Mouse (Mus musculus) adrenal gland, postnatal 25 days (tissue): ENCODE measurements around the gene Sapcd2. TPM values are rescaled to one million over a fixed set of nuclear protein-coding genes. Genes with fewer than 3 reads are reported as not detected.
A peak's percentile ranks its signal among the peaks of the same experiment; 100 is the strongest.

Source experiments
- DNase-seq: peaks from one replicate; pipeline ENCODE4 v3.0.0; 2021; ENCODE audit warnings: mixed read lengths
- total RNA-seq: library from RNA; stranded (reverse); gene quantifications from 2 replicates; pipeline ENCODE4 v1.2.3, GENCODE M21; 2021

The Sapcd2 gene
- total RNA-seq, 1 experiment from 2014 or later, result 1.6 TPM

DNA sequence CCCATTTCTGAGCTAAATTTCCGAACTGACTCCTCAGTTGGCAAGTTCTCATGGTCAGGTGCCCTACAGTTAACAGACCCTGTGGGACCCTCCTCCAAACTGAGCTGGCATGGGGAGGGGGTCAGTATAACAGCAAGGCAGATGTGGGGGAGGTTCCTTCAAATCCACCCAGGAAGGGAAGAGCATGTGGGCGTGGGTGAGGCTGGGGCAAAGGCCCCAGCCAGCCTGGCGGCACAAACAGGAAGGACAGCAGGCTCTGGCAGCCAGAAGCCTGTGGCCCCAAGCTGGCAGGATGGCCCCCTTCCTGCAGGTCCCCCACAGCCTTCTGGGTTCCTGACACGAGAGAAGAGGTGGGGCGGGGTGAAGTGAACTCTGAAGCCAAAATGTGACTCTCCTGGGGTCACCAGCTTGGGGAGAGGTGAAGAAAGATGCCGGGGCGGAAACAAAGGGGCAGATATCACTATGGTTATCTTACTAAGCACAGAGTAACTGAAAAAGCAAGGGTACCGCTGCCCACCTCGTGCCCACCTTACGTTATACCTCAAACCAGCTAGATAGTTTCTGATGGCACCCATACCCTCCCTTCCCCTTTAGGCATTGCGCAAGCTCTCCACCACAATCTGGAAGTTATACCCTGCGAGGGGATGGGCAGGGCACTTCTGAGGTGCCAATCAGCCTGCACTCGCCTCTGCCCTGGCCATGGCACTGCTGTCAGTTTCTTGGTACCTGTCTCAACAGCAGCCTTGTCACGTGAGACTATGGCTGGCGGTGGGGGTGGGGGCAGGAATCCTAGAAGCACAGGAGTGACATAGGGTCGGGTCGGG lies 50.7 kb downstream of the Sapcd2 start, which contains the start of gene Fut7:
Gene Fut7 (plus strand): TSS at position 681 of the 824 bp plus-strand sequence.
- no peak for DNase-seq

DNA sequence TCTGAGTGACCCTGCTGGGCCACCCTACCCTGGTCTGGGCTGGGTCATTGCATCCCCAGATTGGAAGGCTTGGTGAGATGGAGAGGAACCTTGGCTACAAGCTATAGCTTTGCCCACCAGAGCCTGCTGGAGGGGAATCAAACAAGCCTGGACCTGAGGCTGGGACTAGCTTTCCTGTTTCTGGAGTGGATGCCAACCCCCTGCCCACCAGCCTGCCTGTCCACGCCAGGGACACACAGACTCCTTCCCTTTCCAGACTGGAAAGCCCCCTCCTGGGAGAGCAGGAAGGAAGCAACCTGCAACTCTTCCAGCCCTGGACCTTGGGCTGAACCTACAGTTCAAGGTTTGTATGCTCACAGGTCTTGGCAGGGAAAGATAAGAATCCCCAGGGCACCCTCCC lies 51.5 kb downstream of the Sapcd2 start:
- no peak for DNase-seq

GRCm38 (mm10) chr2:25425481-25425880 lies 53.4 kb downstream of the Sapcd2 start:
- no peak for DNase-seq

DNA sequence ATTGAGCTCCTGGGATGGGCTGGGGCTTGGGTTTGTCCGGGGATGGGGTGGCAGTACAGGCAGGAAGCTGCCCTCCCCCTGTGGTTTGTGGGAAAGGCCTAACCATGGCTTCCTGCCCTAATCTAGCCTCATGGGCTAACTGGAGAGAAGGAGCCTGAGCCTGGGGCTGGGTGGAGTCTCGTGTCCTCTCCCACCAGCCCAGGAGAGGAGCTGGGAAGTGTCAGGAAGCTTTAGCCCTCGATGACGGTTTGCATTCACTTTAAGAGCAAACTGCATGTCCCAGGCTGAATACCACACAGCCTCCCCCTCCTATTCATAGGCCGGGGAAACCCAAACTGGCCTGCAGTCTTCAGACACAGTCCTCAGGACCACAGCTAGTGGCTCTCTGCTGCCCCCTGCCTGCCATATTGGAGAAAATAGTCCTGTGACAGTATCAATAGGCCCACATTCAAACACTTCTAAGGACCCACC lies 54.6 kb downstream of the Sapcd2 start:
- DNase-seq, result peak; percentile 68

DNA sequence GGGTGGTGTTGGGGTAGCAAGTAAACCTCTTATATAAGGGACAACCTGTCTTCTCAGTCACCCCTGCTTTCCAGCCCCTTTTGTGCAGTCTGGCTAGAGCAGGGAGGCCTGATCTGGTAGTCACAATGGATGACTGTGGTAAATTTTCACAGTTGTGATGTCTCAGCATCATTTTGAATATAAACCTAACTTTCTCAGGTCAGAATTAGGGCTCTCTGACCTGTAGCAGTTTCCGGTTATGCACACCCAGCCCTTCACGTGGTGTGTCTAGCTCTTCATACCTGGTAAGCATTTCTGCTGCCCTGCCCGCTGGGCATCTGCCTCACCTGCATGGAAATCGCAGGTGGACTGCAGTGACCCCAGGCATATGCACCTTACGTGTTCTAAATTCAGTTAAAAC lies 55.1 kb downstream of the Sapcd2 start:
- DNase-seq, result no peak

Other genes with a start within 250 kb of the Sapcd2 start
- 2.2 and 4.0 TPM in 2 replicates for gene Nrarp, start 191.6 kb upstream of the Sapcd2 start, total RNA-seq
- gene Tor4a, start 175.4 kb upstream of the Sapcd2 start, total RNA-seq, result 28.1 and 33.9 TPM in 2 replicates
- 61.8 and 66.9 TPM in 2 replicates for gene Nelfb, start 160.8 kb upstream of the Sapcd2 start, total RNA-seq
- gene Stpg3, start 157.7 kb upstream of the Sapcd2 start, total RNA-seq, result not detected in 2 replicates
- 0.46 TPM in 1 of 2 replicates, not detected in the other for gene Fam166a, start 153.6 kb upstream of the Sapcd2 start, total RNA-seq
- 247 and 303 TPM in 2 replicates for gene Tubb4b, start 147.6 kb upstream of the Sapcd2 start, total RNA-seq
- gene Slc34a3, start 138.0 kb upstream of the Sapcd2 start, total RNA-seq, result not detected in 2 replicates
- not detected in 2 replicates for gene Rnf224, start 135.5 kb upstream of the Sapcd2 start, total RNA-seq
- 7.4 and 7.9 TPM in 2 replicates for gene Rnf208, start 130.1 kb upstream of the Sapcd2 start, total RNA-seq
- gene Cysrt1, start 129.9 kb upstream of the Sapcd2 start, total RNA-seq, result not detected in 2 replicates
- gene AL732309.1, start 125.5 kb upstream of the Sapcd2 start, total RNA-seq, result 3.5 and 8.1 TPM in 2 replicates
- 32.3 and 48.8 TPM in 2 replicates for gene Tmem203, start 116.9 kb upstream of the Sapcd2 start, total RNA-seq
- gene Tprn, start 109.7 kb upstream of the Sapcd2 start, total RNA-seq, result 10.0 and 10.7 TPM in 2 replicates
- 35.1 and 47.7 TPM in 2 replicates for gene Ssna1, start 99.9 kb upstream of the Sapcd2 start, total RNA-seq
- gene Anapc2, start 99.8 kb upstream of the Sapcd2 start, total RNA-seq, result 70.9 and 95.1 TPM in 2 replicates
- not detected in 2 replicates for gene Tmem210, start 84.2 kb upstream of the Sapcd2 start, total RNA-seq
- gene Lrrc26, start 82.4 kb upstream of the Sapcd2 start, total RNA-seq, result not detected in 2 replicates
- 9.0 and 12.6 TPM in 2 replicates for gene Grin1, start 53.1 kb upstream of the Sapcd2 start, total RNA-seq
- gene Man1b1, start 40.0 kb upstream of the Sapcd2 start, total RNA-seq, result 53.6 and 57.9 TPM in 2 replicates
- gene Dpp7, start 16.0 kb upstream of the Sapcd2 start, total RNA-seq, result 24.6 and 31.8 TPM in 2 replicates
- gene Uap1l1, start 6.6 kb upstream of the Sapcd2 start, total RNA-seq, result 10.7 and 18.8 TPM in 2 replicates
- 2.4 and 3.7 TPM in 2 replicates for gene Entpd2, start 23.6 kb downstream of the Sapcd2 start, total RNA-seq
- 120 and 134 TPM in 2 replicates for gene Npdc1, start 27.0 kb downstream of the Sapcd2 start, total RNA-seq
- gene Fut7, start 50.9 kb downstream of the Sapcd2 start, total RNA-seq, result not detected in 2 replicates
- gene Abca2, start 56.4 kb downstream of the Sapcd2 start, total RNA-seq, result 24.9 and 40.5 TPM in 2 replicates
- gene Clic3, start 84.5 kb downstream of the Sapcd2 start, total RNA-seq, result not detected in 2 replicates
- 32.6 and 41.0 TPM in 2 replicates for gene Paxx, start 88.8 kb downstream of the Sapcd2 start, total RNA-seq
- gene Ptgds, start 97.7 kb downstream of the Sapcd2 start, total RNA-seq, result 3.6 and 3.8 TPM in 2 replicates
- gene Lcn12, start 121.6 kb downstream of the Sapcd2 start, total RNA-seq, result not detected in 2 replicates
- 99.9 and 103 TPM in 2 replicates for gene Fbxw5, start 128.4 kb downstream of the Sapcd2 start, total RNA-seq
- 1.7 and 3.3 TPM in 2 replicates for gene C8g, start 129.4 kb downstream of the Sapcd2 start, total RNA-seq
- gene Traf2, start 174.6 kb downstream of the Sapcd2 start, total RNA-seq, result 29.2 and 30.2 TPM in 2 replicates
- 270 and 317 TPM in 2 replicates for gene Edf1, start 185.5 kb downstream of the Sapcd2 start, total RNA-seq
- 4.6 and 17.3 TPM in 2 replicates for gene Mamdc4, start 202.5 kb downstream of the Sapcd2 start, total RNA-seq
- gene Phpt1, start 202.9 kb downstream of the Sapcd2 start, total RNA-seq, result 42.8 and 60.5 TPM in 2 replicates
- gene Ajm1, start 209.4 kb downstream of the Sapcd2 start, total RNA-seq, result 1.6 and 2.6 TPM in 2 replicates
- gene Rabl6, start 236.2 kb downstream of the Sapcd2 start, total RNA-seq, result 108 and 118 TPM in 2 replicates
- not detected in 2 replicates for gene Ccdc183, start 245.4 kb downstream of the Sapcd2 start, total RNA-seq
- 28.8 and 36.9 TPM in 2 replicates for gene Tmem141, start 249.7 kb downstream of the Sapcd2 start, total RNA-seq